ENCODE assay signal across 8 mouse cellular contexts in the genomic region with DNA sequence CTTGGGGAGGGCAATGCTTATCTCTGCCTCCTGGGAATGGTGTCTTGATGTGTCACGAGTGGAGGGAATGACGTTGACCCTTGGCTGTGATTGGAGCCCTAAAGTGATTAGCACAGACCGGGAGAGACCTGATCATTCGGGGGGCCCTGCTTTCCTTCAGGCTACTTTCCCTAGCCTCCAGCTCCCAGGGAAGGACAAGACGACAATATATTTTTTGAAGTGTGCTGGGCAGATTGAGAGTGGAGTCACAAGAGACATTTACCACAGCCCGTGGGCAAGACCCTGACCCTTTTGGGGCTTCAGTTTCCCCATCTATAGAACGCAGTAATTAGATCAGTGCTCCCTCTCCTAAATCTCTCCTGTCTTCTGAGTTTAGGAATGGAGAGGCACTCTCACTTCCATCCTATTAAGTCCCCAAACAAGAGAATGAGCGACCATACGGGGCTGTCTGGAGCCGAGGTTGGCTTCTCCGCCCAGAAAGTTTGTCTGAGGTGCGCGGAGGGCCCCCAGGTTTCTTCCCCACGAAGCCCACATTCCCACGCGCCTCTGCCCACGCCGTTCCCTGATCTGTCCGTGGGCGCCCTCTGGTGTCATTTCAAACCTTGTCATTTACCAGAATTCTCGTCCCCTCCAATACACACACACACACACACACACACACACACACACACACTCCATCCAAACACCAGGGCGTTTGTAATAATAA. TPM values are rescaled to one million over a fixed set of nuclear protein-coding genes. Genes with fewer than 3 reads are reported as not detected.
DNase-seq lines count a peak whose midpoint lies in the region; ATAC-seq and TF ChIP-seq lines count a peak whose summit lies in the region.

No protein-coding gene starts in this region.

- TF ChIP-seq EP300 in ES-Bruce4 (IDR thresholded peaks at IDR 0.05; ENCODE audit: insufficient read depth, low read depth, low read length): no peak
- no peak for TF ChIP-seq EP300 in heart, postnatal 0 days (IDR thresholded peaks at IDR 0.05; ENCODE audit: low read depth)

- H3K4me1 ChIP-seq in ES-Bruce4 (ENCODE audit: control insufficient read depth, insufficient read depth, low read length): no peaks in the 10 kb centered on the region
- peaks cover 3% of the 10 kb centered on the region; the same call in 1 of the 2 replicates for H3K4me1 ChIP-seq in heart, postnatal 0 days (ENCODE audit: control insufficient read depth, insufficient read depth)
- H3K4me1 ChIP-seq in lung, adult 2 months (ENCODE audit: control insufficient read depth, insufficient read depth, low read length): no peaks in the 10 kb centered on the region

- H3K36me3 ChIP-seq in ES-Bruce4 (ENCODE audit: control insufficient read depth, insufficient read depth, low read length, poor library complexity, severe bottlenecking): no peaks in the 10 kb centered on the region
- H3K36me3 ChIP-seq in heart, postnatal 0 days (replicated peaks; ENCODE audit: control insufficient read depth, insufficient read depth, low read length): no peaks in the 10 kb centered on the region

- peak overlapping the region; percentile 95 for H3K4me2 ChIP-seq in heart, postnatal 0 days (ENCODE audit: low read depth, low read length)

- H3K27ac ChIP-seq in ES-Bruce4 (ENCODE audit: insufficient read depth, low read length): no peak overlapping the region
- H3K27ac ChIP-seq in heart, postnatal 0 days (ENCODE audit: low read depth): no peak overlapping the region

- peak overlapping the region; percentile 89 for H3K4me3 ChIP-seq in ES-Bruce4 (ENCODE audit: low read depth, low read length)
- peak overlapping the region; percentile 58 for H3K4me3 ChIP-seq in heart, postnatal 0 days (ENCODE audit: low read depth, low read length)
- no peak overlapping the region for H3K4me3 ChIP-seq in lung, adult 2 months (replicated peaks; ENCODE audit: extremely low read depth, low read depth, low read length)

- H3K27me3 ChIP-seq in ES-Bruce4 (ENCODE audit: control insufficient read depth, insufficient read depth, low read length, poor library complexity, severe bottlenecking): peaks cover 14% of the 10 kb centered on the region
- peaks cover 70% of the 10 kb centered on the region for H3K27me3 ChIP-seq in heart, postnatal 0 days (ENCODE audit: control insufficient read depth, insufficient read depth, low read length)

- TF ChIP-seq CTCF in ES-Bruce4 (IDR thresholded peaks at IDR 0.05; ENCODE audit: low read depth, low read length): peak; percentile 62
- peak; percentile 40 for TF ChIP-seq CTCF in heart, postnatal 0 days (IDR thresholded peaks at IDR 0.05; ENCODE audit: low read depth)
- peak; percentile 34 for TF ChIP-seq CTCF in lung, adult 2 months (IDR thresholded peaks at IDR 0.05; ENCODE audit: insufficient read depth, low read length)

- peak; percentile 36 for DNase-seq in 3T3-L1 (ENCODE audit: low read depth, low spot score)
- DNase-seq in embryo, embryonic 10.5 days (ENCODE audit: low spot score): peak; percentile 60
- no peak for DNase-seq in heart, postnatal 0 days (ENCODE audit: low spot score)
- DNase-seq in layer of hippocampus, adult 18-20 months (ENCODE audit: low spot score in 2 of 2): peak; percentile 47 to 79
- DNase-seq in lung, adult 2 months: peak; percentile 44
- peak; percentile 49 for DNase-seq in retina, postnatal 7 days (ENCODE audit: low read depth, low spot score)

- WGBS in heart, postnatal 0 days: 6% methylated on average over 22 of the region's 22 CpGs
- 4% methylated on average over 22 of the region's 22 CpGs for WGBS in lung, adult 2 months

- H3K9me3 ChIP-seq in ES-Bruce4 (replicated peaks; ENCODE audit: control insufficient read depth, insufficient read depth, low read length, poor library complexity, severe bottlenecking): no peaks in the 10 kb centered on the region
- H3K9me3 ChIP-seq in heart, postnatal 0 days (replicated peaks; ENCODE audit: control insufficient read depth, low read length): no peaks in the 10 kb centered on the region

- H3K9ac ChIP-seq in ES-Bruce4 (ENCODE audit: low read depth, poor library complexity, severe bottlenecking): no peak overlapping the region
- no peak overlapping the region for H3K9ac ChIP-seq in heart, postnatal 0 days (replicated peaks; ENCODE audit: low read depth, low read length)

- no peak for ATAC-seq in heart, postnatal 0 days (ENCODE audit: insufficient read depth, low read depth)
- ATAC-seq in monocyte, adult 5-6 weeks (replicated peaks; ENCODE audit: insufficient number of reproducible peaks, low FRiP score, low TSS enrichment, poor library complexity, severe bottlenecking): no peak

- no peak for TF ChIP-seq POLR2A in ES-Bruce4 (IDR thresholded peaks at IDR 0.05; ENCODE audit: insufficient read depth, low read length)
- no peak for TF ChIP-seq POLR2A in lung, adult 2 months (IDR thresholded peaks at IDR 0.05; ENCODE audit: borderline replicate concordance, extremely low read depth, low read depth, low read length)

RNA-seq across cellular contexts. Expression of a gene that starts 15.2 kb away (rescaled TPM):
- polyA plus RNA-seq in ES-Bruce4 (2011; ENCODE audit: insufficient read depth, insufficient read length, low read depth, missing spikeins): not detected in 2 replicates
- not detected in 2 replicates for total RNA-seq in heart, postnatal 0 days (2014; rRNA removed; ENCODE audit: low replicate concordance)
- not detected in 2 replicates for polyA plus RNA-seq in heart, postnatal 0 days (2015; fragmentation: Nextera tagmentation; extraction: Ambion mirVana)
- total RNA-seq in layer of hippocampus, adult 18-20 months (2021): under 1 TPM; 0.30 to 0.37 TPM
- not detected in 2 replicates for polyA plus RNA-seq in lung, adult 2 months (2012; rRNA removed)
- total RNA-seq in monocyte, adult 5-6 weeks (2017): not detected in 3 replicates

RNA-seq across cellular contexts. Expression of a gene that starts 15.5 kb away (rescaled TPM):
- 61.8 and 71.3 TPM in 2 replicates for polyA plus RNA-seq in ES-Bruce4 (2011; ENCODE audit: insufficient read depth, insufficient read length, low read depth, missing spikeins)
- total RNA-seq in heart, postnatal 0 days (2014; rRNA removed; ENCODE audit: low replicate concordance): 22.0 and 39.8 TPM in 2 replicates
- polyA plus RNA-seq in heart, postnatal 0 days (2015; fragmentation: Nextera tagmentation; extraction: Ambion mirVana): 17.9 and 19.9 TPM in 2 replicates
- 10 to 100 TPM; 21.8 to 22.3 TPM for total RNA-seq in layer of hippocampus, adult 18-20 months (2021)
- polyA plus RNA-seq in lung, adult 2 months (2012; rRNA removed): 7.7 and 8.8 TPM in 2 replicates
- 25.4 to 40.2 TPM (median 28.2 TPM) in 3 replicates for total RNA-seq in monocyte, adult 5-6 weeks (2017)

RNA-seq across cellular contexts. Expression of a gene that starts 33.2 kb away (rescaled TPM):
- 42.9 and 44.8 TPM in 2 replicates for polyA plus RNA-seq in ES-Bruce4 (2011; ENCODE audit: insufficient read depth, insufficient read length, low read depth, missing spikeins)
- 69.3 and 83.2 TPM in 2 replicates for total RNA-seq in heart, postnatal 0 days (2014; rRNA removed; ENCODE audit: low replicate concordance)
- polyA plus RNA-seq in heart, postnatal 0 days (2015; fragmentation: Nextera tagmentation; extraction: Ambion mirVana): 12.7 and 14.5 TPM in 2 replicates
- 10 to 100 TPM; 42.5 to 46.0 TPM for total RNA-seq in layer of hippocampus, adult 18-20 months (2021)
- polyA plus RNA-seq in lung, adult 2 months (2012; rRNA removed): 55.0 and 61.7 TPM in 2 replicates
- total RNA-seq in monocyte, adult 5-6 weeks (2017): 22.7 to 41.9 TPM (median 30.4 TPM) in 3 replicates
